Mouse (Mus musculus): Measurements from ENCODE around the gene Ube2cbp. TPM values are rescaled to one million over a fixed set of nuclear protein-coding genes. Genes with fewer than 3 reads are reported as not detected.

Gene Ube2cbp
- polyA plus RNA-seq, 1 experiment: 2.7 TPM

DNA sequence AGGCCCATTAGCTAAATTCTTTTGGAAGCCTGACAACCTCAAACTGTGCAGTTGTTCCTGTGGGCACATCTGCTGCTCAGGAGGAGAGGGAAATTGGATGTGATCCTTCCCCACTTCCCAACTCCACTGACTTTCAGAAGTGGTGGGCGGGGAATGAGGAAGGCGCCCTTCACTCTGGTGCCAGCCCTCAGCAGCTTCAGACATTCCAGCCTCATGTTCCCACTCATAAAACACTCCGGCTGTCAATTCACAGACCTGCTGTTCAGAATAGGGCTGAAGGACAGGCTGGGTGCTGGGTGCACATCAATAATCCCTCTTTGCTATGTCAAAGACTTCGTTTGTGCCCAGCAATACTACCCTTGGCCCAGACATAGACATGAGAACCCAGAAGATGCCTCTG lies 136.5 kb downstream of the Ube2cbp start:
- peak in 1 of 2 experiments; percentile 5 for DNase-seq (ENCODE audit: extremely low spot score in 1 of 2, low spot score in 1 of 2)

DNA sequence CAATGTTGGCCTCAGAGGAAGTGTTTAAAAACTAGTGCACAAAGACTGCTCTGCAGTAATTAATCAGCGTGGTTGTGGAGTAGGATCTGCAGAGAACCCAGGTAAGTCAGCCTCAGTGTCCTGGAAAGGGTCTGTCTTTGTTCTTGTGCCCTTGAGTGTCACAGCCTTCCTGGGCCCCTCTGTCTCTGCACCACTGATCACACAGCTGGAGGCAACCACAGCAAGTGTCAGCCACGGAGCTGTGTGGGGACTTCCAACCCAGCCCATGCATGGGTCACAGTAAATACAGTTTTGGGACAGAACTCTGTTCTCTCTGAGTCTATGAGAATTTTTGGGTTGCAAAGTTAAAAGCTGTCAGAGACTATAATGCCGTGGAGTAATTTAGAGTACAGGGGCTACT lies 137.4 kb downstream of the Ube2cbp start:
- no peak for DNase-seq (ENCODE audit: extremely low spot score in 1 of 2, low spot score in 1 of 2)

DNA sequence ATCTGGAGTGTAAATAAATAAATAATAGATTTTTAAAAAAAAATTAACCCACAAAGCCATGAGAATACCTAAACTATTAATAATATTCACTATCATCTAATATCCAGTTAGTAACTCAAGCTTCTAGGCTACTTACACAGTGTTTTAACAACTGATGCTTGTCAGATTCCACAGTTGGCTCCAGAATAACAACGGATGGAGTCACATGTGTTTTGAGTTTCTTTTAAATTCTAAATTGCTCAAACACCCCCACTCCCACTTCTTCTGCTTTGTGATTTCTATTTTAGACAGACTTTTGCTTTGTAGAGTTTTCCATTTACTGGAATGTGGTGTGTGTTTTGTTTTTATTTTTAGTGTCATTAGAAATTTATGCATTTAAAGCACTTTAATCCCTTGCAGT lies 140.0 kb downstream of the Ube2cbp start:
- no peak for DNase-seq (ENCODE audit: extremely low spot score in 1 of 2, low spot score in 1 of 2)

DNA sequence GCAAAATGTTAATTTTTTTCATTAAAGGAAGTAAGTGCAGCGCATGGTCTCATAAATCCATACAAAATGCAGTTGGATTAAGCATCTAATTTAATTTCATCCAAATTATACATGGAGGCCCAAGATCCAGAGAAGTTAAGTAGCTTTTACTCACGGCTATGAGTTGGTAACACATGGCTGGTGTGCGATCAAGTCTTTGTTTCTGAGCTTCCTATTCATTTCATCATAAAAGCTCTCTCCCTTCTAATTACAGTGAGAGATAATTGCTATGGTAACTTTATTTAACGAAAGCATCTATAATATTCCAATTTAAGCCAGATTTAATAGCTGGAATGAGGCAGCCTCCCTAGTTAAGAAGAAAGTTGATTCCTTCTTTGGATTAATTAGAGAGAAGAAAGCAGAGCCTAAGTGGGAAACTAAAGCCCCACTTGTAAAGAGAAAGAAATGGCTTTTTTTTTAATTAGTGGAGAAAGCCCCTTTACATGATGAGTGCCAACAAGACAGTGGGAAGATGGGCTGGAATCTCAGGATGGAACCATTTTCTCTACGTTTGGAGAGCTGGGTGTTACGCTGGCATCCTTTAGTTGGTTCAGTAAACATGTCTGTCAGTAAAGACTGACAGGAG lies 145.1 kb downstream of the Ube2cbp start:
- DNase-seq (ENCODE audit: extremely low spot score in 1 of 2, low spot score in 1 of 2): no peak

DNA sequence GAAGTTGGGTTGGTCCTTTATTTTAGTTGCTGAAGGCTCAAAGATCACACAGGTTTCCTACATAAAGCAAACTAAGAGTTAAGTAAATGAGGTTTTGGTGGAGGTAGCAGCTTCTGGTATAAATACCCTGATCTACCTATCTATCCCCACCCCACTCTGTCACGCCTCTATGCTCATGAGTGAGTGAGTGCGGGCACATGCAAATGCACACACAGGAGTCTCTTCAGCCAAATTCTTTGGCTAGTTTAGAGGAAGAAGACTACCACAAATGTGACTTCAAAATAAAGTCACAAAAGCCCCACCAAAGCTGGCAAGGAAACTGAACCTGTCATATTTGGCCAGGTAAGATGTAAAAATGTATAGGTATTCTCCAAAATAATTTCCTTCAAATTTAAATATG lies 149.1 kb downstream of the Ube2cbp start:
- DNase-seq (ENCODE audit: extremely low spot score in 1 of 2, low spot score in 1 of 2): no peak

DNA sequence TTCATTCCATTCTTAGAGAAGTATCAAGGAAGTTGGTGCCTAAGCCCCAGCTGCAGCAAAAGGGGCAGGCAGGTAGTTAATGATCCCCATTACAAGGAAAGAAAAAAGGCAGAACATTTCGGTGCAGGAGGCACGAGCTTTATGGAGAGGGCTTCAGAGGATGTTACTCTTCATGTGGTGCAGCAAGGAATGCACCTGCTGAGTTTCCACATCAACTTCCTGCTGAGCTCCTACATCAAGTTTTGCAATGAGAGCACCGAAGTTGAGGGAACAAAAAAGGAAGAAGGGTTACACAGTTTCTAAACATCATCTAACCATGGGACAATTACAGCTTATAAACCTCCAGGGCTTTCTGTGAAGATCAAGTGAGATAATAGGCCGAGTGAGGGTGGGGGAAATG lies 156.1 kb downstream of the Ube2cbp start:
- DNase-seq (ENCODE audit: extremely low spot score in 1 of 2, low spot score in 1 of 2): no peak

DNA sequence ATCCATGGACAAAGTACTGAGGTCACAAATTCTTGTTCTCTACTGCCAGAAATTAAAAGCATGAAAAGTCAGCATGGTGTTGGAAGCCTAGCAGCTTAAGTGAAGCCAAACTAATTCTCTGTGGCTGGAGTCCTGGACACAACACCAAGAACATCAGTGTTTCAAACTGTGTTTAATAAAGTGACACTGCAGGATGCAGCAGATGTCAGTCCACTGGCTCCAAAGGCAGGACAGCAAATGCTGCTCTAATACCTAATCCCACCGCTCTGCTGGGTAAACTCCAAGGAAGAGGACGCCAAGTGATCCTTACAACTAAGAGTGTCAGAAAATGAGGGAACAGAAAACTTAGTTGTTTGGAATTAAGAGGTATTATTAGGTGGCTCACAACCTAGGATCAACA lies 158.2 kb downstream of the Ube2cbp start:
- DNase-seq (ENCODE audit: extremely low spot score in 1 of 2, low spot score in 1 of 2): no peak

DNA sequence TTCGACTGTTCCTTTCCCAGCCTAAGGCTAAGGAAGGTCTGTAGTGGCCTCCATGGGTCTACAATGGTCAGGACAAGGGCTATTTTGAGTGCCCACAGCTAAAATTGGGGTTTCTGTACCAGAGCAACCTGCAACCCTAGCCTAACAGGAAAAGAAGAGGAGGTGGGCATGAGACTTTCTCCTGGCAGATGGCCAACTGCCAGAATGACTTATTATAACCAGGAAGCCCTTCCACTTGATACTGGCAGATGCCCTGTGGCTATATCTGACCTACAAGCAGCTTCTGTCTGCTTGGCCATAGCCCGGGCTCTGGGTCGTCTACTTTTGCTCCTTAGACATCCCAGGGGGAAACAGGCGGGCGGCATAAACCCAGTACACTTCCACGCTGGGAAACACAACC lies 163.3 kb downstream of the Ube2cbp start:
- no peak for DNase-seq (ENCODE audit: extremely low spot score in 1 of 2, low spot score in 1 of 2)

DNA sequence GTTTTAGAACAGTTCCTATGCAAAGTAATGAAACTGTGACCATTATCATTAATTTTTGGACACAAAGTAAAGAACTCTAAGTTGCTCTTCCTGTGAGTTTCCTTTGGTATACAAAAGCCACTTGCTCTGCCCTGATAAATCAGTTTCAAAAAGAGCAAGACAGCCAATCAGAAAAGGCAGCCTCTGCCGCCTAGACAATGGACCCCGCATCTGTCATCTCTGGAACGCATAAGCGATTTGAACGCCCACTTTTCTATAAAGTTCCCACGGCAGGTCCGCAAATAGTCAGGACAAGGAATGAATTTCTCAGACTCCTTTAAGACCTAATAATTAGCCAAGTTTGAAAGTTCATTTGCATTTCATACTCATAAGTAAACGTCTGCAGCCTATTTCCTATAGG lies 166.2 kb downstream of the Ube2cbp start:
- DNase-seq (ENCODE audit: extremely low spot score in 1 of 2, low spot score in 1 of 2): no peak

DNA sequence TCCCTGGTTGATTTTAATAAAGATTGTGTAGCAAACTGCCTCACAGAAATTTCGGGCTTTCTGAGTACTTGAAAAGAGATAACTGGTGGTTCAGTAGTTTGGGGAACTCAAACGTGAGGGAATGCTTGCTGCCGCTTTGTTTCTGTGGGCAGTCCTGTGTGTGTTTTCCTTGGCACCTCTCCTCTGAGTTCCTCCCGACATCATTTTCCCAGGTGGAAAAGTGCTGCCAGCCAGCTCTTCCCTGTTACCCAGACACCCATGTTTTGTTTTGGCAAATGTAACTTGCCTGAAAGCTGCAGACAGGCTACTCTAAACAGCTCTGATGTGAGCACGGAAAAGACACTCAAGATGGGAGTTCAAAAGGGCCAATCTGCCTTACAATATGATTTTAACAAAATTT lies 166.6 kb downstream of the Ube2cbp start:
- DNase-seq (ENCODE audit: extremely low spot score in 1 of 2, low spot score in 1 of 2): no peak

DNA sequence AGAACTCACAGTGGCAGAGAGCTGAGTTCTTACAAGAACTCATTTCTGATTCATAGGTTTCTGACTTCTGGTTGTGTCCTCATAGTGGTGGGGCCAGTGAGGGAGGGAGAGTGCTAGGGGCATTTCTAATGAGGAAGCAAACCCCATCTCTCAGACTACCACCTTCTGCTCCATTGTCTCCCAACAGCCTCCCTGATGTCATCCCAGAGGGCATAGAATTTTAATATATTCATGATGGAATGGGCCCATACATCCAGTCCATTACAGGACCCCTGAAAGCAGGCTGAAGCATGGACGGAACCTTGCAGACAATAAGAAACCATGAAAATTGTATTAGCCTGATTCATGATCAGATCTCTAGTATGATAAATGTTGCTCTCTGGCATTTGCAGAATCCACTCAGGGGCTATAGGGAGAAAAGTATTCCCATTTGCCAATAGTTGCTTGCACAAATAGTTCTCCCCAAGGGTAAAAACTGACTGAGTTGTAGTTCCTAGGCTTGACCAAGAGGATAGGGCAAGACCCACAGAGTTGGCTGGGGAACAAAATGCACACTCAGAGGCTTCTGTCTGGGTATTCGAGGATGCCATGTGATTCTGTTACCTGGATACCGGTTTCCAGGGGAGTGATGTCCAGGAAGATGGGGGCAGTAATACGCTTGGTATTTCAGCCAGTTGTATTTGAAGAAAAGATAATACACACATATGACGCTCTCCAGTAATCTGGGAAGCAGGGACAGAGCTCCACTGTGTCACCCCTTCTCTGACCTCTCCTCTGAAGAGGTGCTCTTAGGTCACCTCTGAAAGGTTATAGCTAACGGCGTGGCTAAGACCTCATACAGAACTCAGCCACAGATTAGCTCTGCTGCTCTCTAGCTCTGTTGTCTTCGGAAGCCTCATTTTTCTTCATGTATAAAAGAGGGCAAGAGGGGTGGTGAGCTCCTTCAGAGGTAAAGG lies 167.8 kb downstream of the Ube2cbp start:
- DNase-seq (ENCODE audit: extremely low spot score in 1 of 2, low spot score in 1 of 2): no peak

DNA sequence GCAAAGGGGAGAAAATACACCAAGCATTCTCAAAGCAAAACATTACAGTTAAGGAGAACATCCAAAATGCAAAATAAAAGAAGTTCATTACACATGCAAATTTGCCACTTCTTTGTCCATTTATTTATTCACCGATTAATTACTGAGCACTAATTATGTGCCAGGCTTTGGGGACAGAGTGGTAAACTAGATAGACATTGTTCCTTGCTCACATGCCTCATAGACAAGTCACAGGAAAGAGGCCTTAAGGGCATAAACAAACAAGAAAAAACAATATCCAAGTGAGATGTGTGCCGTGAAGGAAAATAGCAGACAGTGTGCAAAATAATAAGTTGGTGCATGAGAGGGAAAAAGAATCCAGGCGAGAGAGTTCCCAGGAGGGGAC lies 177.2 kb downstream of the Ube2cbp start:
- no peak for DNase-seq (ENCODE audit: extremely low spot score in 1 of 2, low spot score in 1 of 2)

DNA sequence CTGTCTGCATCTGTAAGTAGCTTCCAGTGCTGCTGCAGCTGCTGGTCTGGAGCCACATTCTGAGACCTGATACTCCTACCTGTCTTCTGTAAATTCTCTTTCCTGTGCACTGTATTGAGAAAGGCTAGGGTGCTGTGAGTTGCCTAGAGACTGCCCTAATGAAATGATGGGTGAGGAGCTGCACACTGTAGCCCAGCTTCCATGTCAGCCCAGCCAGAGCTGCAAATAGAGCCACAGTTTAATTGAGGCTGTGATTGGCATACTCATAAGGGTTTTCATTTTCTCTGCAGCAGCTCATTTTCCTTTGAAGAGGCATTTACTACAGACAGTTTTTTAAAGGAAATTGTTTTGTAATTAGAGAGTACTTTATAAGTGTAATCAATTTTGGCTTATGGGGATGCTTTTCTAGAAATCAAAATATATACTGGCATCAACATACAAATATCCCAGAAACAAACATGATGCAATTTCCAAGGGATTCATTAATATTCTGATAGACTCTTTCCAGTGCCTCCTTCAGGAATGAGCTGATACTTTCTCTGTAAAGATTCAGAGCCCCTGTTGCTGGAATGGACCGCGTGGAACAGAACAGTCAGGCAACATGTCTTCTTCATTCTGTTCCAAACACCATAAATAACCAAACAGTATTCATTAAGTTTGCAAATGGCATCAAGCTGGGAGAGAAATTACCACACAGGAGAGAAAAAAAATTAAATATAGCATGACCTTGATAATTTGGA lies 177.8 kb downstream of the Ube2cbp start:
- peak in 1 of 2 experiments; percentile 17 for DNase-seq (ENCODE audit: extremely low spot score in 1 of 2, low spot score in 1 of 2)

DNA sequence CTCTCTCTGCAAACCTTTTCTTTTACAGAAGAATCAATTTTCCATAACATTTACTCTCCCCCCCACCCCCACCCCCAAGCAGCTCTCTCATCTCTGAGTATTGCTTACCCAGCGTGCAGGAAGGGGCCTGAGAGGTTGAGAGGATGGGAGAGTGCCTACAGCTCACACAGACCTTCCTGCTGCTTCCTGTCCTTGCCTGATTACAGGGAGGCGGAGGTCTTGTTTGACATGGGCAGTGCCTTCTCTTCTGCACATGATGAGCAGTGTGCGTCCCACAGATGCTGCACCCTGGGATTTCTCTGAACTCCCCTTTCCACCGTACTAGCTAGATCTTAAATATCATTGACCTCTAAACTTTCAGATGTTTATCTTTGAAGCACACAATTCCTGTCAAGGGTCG lies 182.2 kb downstream of the Ube2cbp start:
- DNase-seq (ENCODE audit: extremely low spot score in 1 of 2, low spot score in 1 of 2): no peak

DNA sequence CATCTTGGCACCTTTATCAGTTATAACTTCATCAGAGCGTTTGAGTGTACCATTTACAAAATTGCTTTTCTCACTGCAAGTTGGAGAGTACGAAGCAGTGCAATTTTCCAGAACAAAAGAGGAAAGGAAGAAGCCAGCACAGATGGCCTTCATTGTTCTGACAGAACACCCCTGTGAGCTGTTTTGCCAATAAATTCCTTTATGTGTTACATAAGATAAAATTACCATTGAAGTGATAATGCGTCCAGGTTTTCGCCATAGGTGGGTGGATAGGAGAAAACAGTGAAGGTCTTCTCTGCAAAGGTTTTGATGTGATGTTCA lies 183.6 kb downstream of the Ube2cbp start:
- DNase-seq (ENCODE audit: extremely low spot score in 1 of 2, low spot score in 1 of 2): no peak

DNA sequence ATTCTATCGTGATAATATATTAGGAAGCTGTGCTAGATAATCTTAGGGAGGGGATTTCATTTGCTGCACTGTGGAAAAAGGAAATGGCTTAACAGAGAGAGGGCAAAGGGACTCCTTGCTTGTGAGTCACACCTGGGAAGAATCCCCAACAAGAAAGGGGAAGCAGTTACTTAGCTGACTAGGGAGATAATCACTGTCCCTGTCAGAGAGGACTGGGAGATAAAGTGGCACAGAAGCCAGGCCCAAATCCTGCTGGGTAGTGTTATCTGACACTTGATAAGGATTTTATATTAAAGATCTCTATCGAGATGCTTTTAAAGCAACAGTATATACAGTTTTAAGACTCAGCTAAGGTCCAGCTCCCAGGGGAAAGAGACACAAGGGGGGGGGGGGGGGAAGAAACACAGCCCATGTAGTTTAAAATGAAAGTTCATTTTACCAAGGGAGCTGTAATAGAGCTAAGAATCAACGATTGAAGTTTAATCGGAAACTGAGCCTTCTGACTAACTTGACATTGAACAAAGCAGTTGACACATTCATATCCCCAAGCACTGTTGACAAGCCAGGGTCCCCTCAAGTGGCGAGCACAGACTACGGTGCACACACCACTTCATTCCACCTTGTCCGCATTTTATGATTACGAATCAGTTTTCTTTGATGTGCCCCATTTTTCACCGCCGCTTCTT lies 184.1 kb downstream of the Ube2cbp start:
- no peak for DNase-seq (ENCODE audit: extremely low spot score in 1 of 2, low spot score in 1 of 2)

DNA sequence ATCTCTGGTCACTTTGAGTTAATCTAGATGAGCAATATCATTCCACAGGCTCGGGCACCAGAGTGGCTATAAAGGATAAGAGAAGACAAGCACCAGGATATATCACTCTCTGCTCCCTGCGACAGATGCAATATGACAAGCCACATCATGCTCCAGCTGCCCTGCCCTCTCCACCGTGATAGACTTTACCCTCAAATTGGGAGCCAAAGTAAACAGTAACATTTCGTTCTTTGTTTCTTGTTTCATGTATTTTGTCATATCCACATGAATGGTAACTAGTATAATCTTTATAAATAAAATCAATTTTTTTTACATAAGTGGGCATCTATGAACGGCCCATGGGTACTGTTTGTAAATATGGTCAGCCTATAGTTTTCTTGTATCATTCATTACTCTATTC lies 195.2 kb downstream of the Ube2cbp start:
- DNase-seq (ENCODE audit: extremely low spot score in 1 of 2, low spot score in 1 of 2): no peak

DNA sequence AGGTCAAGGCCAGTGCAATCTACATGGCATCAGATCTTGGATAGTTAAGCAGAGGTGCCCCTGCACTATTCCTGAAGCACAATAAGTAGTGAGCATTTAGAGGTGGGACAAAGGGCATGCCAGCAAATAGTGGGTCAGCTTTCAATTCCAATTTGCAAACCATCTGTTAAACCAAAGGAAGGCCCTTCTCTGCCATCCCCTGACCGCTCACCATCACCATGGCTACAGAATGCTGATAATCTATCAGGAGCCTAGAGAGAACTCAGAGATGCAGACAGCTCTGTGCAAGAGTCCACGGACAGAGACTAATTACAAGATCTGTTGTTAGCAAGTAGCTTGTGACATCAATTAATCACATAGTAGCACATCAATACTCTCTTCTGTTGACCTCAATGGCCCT lies 198.1 kb downstream of the Ube2cbp start:
- DNase-seq (ENCODE audit: extremely low spot score in 1 of 2, low spot score in 1 of 2): no peak

Measured in frontal cortex, adult 2 months (tissue).